Mouse (Mus musculus): ENCODE measurements around the gene Tpp1.
A peak's percentile ranks its signal among the peaks of the same experiment; 100 is the strongest.
"Not testable (repeated sequence)": the region's sequence is repeated elsewhere in the genome, so short reads cannot be mapped to it uniquely, and the experiment has no call there.

Gene Tpp1

DNA sequence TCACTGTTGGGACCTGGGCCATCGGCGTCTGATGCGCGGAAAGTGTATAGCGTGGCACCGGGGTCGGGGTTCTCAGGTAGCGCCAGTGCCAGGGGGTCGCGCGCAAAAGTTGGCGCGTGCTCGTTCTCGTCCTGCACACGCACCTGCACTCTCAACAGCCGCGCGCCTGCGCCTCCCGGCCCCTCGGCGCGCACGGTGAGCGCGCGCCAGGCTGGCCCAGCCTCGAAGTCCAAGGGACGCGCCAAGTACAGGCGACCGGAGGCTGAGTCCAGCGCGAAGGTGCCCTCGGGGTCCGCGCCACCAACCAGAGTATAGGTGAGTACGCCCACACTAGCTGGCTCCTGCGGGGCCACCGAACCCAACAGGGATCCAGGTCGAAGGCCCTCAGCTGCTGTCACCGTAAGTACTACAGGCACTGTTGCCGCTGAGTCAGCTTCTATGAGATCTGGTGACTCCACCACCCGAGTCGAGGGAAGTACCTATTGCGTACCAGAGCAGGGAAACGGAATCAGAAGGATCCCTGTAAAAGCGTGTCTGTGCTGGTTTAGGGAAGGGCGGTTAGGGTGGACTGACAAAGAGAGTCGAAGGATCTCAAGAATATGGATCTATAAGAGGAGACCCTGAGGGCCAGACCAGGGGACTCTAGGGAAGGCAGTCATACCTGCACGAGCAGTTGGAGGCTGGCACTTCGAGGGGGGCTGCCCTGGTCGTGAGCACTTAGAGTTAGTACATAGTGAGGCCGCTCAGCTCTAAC, 10.7 kb upstream of the Tpp1 start:
- DNase-seq (ENCODE audit: low read depth in 1 of 2, low spot score in 2 of 2), result no peak

DNA sequence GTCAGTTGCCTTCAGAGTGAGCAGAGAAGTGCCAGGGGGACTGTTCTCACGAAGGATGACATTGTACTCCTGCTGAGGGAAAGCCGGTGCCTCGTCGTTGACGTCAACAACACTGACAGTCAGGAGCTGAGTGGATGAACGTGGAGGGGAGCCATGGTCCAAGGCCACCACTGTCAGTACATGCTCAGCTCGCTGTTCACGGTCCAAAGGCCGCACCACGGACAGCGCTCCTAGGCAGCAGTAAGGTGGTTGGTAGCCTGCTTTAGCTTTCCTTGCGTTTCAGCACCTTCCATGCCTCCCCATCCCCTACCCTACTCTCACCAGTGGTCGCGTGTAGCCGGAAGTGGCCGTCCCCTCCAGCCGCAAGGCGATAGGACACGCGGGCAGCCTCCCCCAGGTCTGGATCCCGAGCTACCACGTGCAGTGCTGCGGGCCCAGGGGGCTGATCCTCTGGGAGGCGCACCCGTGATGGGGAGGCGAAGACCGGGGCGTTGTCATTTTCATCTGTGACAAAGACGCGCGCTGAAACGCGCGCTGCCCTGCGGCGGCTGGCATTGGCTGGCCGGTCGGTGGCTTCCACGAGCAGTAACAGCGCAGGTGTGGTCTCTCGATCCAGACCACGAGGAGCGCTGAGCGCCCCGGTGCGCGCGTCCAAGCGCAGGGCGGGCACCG, 9.9 kb upstream of the Tpp1 start:
- DNase-seq (ENCODE audit: low read depth in 1 of 2, low spot score in 2 of 2), result no peak

DNA sequence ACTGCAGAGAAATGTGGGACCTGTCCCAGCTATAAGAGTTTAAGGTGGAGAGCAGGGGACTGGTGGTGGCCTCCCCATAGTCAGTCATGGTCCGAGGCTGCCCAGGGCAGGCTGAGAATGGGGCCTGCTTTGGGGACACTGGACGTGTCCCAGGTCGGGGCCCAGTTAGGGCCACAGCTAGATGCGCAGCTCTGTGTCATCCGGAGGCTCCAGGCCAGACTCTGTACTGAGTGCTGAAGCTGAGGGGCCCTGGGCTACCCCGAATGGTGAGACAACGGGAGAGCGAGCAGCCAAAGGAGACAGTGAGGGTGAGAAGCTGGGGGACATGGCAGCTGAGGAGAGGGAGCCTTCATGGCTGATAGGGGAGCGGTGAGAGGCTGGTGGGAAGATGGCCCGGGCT, 1.2 kb upstream of the Tpp1 start:
- no peak for DNase-seq (ENCODE audit: low read depth in 1 of 2, low spot score in 2 of 2)

DNA sequence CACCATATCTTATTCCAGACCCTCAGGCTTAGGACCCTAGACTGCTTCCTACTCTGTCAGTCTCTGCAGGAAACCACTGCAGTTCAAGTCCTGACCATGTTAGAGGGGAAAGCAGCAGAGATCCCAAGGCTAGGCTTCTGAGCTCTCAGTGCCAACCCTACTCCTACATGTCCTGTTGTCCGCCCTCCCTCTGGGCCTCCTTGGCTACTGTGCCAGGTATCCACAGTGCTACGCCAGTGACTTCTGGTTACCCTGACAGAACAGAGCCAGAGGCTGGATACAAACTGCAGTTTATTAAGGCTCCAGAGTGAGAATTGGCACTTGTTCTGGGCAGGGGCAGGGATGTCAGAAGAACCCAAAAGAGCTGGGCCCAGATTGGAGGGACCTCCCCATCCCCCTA, 681 bp upstream of the Tpp1 start:
- DNase-seq (ENCODE audit: low read depth in 1 of 2, low spot score in 2 of 2), result no peak

DNA sequence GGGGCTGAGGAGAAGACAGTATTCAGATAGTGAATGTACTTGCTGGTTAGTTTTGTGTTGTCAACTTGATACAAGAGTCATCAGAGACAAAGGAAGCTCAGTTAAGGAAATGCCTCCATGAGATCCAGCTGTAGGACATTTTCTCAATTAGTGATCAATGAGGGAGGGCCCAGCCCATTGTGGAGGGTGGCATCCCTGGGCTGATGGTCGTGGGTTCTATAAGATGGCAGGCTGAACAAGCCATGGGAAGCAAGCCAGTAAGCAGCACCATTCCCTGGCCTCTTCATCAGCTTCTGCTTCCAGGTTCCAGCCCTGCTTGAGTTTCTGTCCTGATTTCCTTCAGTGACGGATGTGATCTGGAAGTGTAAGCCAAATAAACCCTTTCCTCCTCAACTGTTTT, 4.3 kb downstream of the Tpp1 start:
- DNase-seq (ENCODE audit: low read depth in 1 of 2, low spot score in 2 of 2), result no peak

DNA sequence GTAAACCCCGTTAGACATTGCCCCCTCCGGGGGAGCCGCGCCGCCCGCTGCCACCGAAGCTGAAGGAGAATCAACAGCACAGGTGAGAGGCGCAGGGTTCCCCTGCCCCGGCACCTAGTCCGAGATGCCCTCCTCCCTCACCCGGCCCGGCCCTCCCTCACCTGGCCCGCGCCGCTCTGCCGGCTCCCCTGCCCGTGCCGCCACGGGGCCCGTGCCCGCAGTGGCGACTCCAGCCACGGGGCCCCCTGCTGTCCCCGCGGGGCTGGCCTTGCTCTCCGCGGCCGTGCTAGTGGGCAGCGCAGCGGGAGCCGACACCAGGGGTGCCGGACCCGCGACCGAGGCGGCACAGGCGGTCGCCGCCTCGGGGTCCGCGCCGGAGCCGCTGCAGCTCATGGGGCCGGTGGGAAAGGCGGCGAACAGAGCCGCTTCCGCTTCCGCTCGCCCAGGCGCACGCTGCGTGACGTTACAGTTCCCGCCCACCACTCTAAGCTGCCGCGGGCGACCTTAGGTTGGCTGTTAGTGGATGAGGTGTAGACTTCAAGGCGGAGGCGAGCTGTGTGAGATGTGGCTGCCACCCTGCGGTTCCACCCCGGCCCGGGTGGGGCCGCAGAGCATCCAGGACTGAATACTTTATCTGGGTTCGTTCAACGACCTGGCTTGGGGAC, 8.0 kb downstream of the Tpp1 start, which contains the start of gene Taf10:
Gene Taf10 (minus strand): TSS at position 436 of the 665 bp plus-strand sequence.
- peak; percentile 54 to 68 for DNase-seq (ENCODE audit: low read depth in 1 of 2, low spot score in 2 of 2)

DNA sequence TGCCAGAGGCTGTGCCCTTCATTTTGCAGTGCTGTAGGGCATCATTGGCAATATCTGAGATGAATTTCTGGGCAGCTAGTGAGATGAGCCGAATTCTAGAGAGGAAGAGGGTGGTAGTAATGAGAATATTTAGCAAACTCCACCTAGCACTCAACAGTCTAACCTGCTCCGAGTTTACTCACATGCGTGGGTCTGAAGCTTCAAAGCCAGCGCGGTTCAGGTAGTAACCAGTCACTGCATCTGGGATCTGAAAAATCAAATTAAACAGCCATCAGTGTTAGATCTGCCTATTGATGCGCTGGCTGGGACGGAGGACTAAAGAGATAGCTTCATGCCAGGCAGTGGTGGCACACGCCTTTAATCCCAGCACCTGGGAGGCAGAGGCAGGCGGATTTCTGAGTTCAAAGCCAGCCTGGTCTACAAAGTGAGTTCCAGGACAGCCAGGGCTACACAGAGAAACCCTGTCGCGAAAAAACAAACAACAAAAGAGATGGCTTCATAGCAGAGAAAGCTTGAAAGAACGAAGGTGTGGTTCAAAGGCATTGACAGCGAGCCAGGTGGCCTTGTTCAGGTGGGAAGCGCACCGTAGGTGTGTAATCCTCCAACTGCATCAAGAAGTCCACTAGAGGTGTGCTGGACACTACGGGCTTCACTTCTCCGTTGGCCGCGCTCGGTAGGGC, 8.6 kb downstream of the Tpp1 start:
- DNase-seq (ENCODE audit: low read depth in 1 of 2, low spot score in 2 of 2), result not testable (repeated sequence)

DNA sequence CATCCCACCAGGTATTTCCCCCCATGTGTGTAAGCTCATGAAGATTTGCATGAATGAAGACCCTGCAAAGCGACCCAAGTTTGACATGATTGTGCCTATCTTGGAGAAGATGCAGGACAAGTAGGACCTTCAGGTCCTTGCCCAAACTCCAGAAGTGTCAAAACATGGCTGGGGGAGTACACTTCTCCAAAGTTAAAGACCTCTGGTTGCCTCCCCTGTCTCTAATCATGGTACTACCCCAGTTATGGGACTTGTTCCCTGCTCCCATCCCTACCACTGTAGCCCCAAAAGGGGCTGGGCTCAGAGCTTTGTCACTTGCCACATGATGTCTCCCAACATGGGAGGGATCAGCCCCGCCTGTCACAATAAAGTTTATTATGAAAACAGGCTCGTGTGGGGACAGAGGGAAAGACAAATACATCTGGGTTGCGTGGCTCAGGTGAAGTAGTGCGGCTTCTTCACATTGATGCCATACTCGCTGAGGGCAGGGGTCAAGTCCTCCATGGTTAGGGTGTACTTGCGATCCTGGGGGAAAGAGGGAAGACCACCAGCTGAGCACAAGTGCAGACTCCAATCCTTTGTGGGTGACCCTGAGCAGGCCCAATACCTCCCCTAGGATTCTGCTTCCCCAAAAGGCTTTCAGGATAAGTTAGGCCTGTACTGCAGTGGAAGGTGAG, 9.4 kb downstream of the Tpp1 start:
- not testable (repeated sequence) for DNase-seq (ENCODE audit: low read depth in 1 of 2, low spot score in 2 of 2)

DNA sequence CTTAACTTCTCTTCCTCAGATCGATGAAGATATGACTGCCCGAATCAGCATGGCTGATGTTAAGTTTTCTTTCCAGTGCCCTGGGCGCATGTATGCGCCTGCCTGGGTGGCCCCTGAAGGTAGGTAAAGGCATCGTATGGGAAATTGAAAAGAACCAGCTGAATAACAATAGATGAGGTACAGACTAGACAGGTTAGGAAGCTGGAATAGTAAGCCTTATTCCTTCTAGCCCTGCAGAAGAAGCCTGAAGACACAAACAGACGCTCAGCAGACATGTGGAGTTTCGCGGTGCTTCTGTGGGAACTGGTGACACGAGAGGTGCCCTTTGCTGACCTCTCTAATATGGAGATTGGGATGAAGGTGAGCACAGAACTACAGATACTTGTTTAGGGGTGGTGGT, 10.1 kb downstream of the Tpp1 start:
- no peak for DNase-seq (ENCODE audit: low read depth in 1 of 2, low spot score in 2 of 2)

DNA sequence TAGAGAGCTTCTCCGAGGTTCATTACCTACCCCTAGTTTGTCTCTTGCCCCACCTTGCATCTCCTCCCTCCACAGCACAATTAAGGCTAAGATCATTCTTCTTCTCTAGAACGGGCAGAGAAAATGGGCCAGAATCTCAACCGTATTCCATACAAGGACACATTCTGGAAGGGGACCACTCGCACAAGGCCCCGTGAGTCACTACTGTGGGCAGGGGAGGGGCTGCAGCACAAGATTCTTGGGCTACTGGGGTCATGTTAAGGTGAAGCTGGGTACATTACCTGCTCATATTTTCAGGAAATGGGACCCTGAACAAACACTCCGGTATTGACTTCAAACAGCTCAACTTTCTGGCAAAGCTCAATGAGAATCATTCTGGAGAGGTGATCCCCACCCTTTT, 11.2 kb downstream of the Tpp1 start:
- DNase-seq (ENCODE audit: low read depth in 1 of 2, low spot score in 2 of 2), result no peak

DNA sequence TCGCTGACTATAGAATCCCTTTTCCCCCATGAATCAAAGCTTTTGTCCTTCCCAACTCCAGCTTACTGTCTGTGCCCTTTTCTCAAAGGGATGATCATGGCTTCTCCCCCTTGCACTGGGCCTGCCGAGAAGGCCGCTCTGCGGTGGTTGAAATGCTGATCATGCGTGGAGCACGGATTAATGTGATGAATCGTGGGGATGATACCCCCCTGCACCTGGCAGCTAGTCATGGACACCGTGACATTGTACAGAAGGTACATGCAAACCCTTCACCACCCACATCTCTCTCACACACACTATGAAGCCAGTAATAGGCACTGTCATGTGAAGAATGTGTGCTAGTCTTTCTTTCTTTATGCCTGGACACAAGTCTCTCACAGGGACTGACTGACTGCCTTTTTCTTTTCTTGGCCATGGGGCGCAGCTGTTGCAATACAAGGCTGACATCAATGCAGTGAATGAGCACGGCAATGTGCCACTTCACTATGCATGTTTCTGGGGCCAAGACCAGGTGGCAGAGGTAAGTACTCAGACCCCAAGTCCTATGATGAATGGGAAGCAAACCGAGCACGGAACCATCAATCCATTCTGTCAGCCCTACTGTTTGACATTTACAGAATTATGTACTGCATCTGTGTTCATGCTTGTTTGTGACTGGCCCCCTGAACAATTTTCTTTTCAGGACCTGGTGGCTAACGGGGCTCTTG, 11.8 kb downstream of the Tpp1 start:
- no peak for DNase-seq (ENCODE audit: low read depth in 1 of 2, low spot score in 2 of 2)

DNA sequence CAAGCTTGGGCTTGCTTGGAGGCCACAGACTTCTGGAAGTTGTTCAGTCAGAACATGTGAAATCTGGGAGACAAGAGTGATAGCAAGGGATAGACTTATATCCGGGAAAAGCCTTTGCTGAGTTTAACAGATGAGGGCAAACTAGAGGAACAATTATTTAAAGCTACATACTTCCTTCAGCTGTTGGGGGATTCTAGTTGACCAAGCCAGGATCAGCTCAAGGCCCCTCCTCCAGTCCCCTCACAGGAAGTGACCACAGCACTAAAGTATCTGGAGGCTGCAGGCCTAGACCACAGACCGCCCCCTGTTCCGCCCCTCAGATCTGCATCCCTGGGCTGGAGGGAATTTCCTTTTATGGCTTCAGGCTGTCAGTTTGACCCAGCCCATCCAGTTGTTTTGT, 13.1 kb downstream of the Tpp1 start:
- no peak for DNase-seq (ENCODE audit: low read depth in 1 of 2, low spot score in 2 of 2)

DNA sequence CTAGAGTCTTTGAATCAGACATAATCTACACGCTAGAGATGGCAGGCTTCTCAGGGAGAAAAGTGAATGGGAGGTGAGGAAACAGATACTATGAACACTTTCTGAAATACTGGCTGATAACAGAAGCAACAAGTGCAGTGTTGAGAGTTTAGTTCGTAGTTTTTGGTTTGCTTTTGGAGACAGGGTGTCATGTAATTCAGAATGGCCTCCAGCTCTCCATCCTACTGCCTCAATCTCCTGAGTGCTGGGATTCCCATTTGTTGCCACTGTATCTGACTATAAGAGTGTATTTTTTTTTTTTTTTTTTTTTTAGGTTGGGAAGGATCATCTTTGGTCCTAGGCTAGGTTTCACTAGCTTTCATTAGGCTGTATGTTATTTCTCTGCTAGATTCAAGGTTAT, 13.7 kb downstream of the Tpp1 start:
- DNase-seq (ENCODE audit: low read depth in 1 of 2, low spot score in 2 of 2), result no peak

DNA sequence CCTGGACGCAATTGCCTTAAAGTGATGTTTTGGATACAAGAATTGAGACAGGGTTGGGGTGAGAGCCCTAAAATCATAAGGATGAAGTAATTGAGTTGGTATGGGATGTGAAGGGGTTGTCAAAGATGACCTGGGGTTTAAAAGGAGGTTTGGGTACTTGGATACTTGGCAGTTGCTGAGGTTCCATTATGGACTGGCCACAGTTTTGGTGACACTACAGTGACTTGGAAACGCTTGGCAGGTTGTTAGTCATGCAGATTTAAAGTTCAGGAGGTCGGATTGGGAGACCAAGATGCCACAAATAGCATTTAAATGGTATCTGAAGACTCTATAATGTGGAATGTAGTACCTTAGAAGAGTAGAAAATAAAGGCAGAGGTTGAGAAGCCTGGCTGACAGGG, 14.4 kb downstream of the Tpp1 start:
- no peak for DNase-seq (ENCODE audit: low read depth in 1 of 2, low spot score in 2 of 2)

DNA sequence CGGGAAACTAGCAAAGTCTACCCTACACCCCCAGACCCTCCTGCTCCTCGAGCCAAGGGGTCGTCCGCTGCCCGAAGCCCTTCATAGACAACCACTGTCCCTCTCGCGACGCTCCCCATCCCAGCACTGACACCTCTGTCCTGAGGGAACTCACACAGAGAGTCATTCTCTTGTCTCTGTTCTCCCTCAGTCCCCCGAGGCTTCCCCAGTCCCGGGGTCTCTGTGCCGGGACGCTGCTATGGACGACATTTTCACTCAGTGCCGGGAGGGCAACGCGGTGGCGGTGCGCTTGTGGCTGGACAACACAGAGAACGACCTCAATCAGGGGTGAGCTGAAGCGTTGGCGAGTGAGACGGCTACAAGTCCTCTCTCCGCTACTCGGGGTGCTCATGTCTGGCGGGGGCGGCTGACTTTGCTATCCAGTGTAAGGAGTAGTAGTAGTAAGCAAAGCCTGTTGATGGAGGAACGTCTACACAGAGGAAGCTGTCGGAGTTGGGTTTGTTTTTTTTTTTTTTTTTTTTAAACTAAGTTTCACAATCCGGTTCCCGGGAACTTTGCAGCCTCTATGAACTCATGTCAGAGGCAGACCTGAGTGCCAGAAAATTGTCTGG, 15.0 kb downstream of the Tpp1 start, which contains the start of gene Rrp8:
Gene Rrp8 (minus strand): TSS at position 475 of the 611 bp plus-strand sequence.
- no peak for DNase-seq (ENCODE audit: low read depth in 1 of 2, low spot score in 2 of 2)

DNA sequence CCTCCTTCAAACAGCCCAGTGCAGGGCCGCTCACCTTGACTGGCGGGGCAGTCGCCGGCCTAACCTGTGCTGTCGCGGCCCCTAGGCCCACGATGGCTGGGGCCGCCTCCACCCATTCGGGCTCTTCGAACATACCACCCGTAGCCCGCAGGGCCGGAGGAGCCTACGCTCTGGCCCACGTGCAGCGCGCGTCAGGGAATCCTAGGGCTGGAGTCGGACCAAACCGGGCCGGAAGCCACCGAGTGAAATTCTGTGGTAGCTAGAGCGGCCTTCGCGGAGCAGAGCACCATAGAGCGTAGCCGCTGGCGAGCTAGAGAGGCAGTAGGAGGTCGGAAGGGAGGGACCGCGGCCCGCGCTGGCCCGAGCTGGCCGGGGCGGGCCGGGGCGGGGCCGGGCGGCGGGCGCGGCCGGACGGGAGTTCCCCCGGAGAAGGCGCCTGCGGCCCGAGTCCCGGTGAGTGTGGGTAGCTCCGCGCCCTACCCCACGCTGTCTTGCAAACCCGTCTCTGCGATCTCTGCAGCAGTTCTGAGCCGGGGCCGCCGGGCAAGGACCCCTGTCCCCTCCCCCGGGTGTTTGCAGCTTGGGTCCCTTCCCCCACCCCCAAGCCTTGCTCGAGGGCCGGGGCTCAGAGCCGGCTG, 15.7 kb downstream of the Tpp1 start, which contains the start of gene Ilk:
Gene Ilk (plus strand): TSS at position 329 of the 638 bp plus-strand sequence.
- DNase-seq (ENCODE audit: low read depth in 1 of 2, low spot score in 2 of 2), result peak; percentile 71 to 82

DNA sequence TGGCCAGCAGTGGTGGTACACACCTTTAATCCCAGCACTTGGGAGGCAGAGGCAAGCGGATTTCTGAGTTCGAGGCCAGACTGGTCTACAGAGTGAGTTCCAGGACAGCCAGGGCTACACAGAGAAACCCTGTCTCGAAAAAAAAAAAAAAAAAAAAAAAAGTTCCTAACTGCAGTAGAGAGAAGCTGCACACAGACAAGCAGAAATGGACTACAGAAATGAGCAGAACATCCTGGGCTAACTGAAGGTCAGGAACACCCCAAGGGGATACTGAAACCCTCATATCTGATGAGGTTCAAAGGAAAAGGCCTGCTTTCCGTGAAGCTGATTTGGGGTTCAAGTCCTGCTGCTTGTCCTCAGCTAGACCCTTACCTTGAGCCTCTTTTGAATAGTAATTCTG, 16.6 kb downstream of the Tpp1 start:
- DNase-seq (ENCODE audit: low read depth in 1 of 2, low spot score in 2 of 2), result not testable (repeated sequence)

DNA sequence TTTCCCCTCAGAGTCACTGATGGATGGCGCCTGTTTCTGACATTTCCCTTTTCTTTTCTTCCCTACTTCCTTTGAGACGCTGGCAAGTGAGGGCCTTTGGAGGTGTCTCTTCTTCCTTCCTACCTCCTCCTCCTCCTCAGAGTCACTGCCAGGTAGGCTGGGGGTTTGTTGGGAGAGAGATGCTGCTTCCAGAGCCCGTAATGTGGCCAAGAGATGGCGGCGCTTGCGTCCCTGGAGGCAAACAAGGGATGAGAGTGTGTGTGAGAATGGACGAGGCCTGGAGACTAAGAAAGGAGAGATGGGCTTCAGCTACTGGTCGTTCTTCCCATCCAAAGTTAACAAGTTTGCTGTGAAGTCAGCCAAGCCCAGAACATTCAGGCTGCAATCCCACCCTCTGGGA, 17.2 kb downstream of the Tpp1 start:
- no peak for DNase-seq (ENCODE audit: low read depth in 1 of 2, low spot score in 2 of 2)

DNA sequence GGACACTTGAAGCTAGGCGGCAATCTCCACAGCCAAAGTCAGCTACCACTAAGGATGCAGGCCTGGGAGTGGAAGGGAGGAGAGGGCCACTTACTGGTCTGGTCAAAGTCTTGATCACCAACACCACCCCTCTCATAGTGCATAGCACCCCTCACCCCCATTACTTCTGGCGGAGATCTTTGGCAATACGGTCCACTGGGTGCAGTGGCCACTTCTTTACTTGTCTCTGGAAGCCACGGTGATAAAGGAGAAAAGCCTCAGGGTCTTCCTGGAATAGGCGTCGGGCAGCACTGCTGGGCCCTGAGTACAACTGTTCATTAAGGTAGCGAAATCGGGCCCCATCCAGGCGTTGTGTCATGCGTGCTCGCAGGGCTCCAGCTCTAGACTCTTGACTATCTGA, 18.2 kb downstream of the Tpp1 start:
- DNase-seq (ENCODE audit: low read depth in 1 of 2, low spot score in 2 of 2), result no peak
